Mouse (Mus musculus): Measurements from ENCODE around the gene Rxrb. TPM values are rescaled to one million over a fixed set of nuclear protein-coding genes. Genes with fewer than 3 reads are reported as not detected.

Gene Rxrb
- total RNA-seq, 2 experiments from 2014 or later: 23.4 to 27.2 TPM

- peak; percentile 19; the same call in 1 of the 2 replicates for ATAC-seq (ENCODE audit: poor library complexity, severe bottlenecking)
Measured at GRCm38 (mm10) chr17:34039562-34040450, 8.2 kb downstream of the Rxrb start.

DNA sequence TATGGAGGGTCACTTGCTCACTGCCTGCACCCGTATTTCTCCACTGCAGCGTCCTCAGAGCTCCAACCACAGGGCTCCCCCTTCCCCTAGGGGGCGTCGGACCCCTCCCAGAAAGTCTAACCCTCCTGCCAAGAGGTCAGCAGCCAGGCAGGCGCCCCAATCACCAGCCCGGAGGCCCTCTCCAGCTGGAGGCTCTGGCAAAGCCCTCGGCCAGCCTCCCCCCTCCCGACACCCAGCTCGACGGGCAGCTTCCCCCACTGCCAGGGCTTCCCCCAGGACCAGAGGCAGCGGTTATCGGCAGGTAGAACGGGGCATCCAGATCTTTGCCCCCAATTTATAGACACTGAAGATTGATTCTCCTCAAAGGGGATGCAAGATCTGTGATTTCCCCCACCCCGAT, 14.3 kb downstream of the Rxrb start:
- no peak for ATAC-seq (ENCODE audit: poor library complexity, severe bottlenecking)

DNA sequence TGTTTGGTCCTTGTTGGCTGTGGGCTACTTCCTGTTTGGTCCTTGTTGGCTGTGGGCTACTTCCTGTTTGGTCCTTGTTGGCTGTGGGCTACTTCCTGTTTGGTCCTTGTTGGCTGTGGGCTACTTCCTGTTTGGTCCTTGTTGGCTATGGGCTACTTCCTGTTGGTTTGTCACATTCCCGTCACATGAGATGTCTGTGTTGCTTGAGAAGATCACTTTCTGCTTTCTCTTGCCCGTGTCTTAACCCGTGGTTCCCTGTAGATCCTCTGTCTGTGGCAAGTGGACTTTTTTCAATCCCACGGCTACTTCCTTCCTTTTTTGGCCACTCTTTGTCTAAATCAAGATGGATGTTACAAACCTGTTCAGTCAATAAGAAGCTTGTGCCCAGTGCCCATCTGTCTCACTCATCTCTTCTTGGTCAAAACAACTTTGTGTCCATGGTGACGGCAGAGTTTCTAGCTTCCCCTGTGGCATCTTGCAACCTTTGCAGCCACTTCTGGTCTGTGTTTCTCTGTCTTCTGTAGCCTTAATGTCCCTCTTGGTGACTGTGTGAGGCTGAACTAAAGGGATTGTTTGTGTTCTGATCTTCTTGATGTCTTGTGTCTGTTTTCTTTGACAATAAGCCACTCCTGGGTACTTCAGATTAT, 15.9 kb downstream of the Rxrb start:
- ATAC-seq (ENCODE audit: poor library complexity, severe bottlenecking): peak; percentile 85

GRCm38 (mm10) chr17:34057224-34057623, 25.6 kb downstream of the Rxrb start:
- peak; percentile 83 for ATAC-seq (ENCODE audit: poor library complexity, severe bottlenecking)

- 0 out of 2 replicates have a peak, but pooled peaks have one; percentile 11 for ATAC-seq (ENCODE audit: poor library complexity, severe bottlenecking)
Measured at GRCm38 (mm10) chr17:34068864-34069263, 37.3 kb downstream of the Rxrb start.

DNA sequence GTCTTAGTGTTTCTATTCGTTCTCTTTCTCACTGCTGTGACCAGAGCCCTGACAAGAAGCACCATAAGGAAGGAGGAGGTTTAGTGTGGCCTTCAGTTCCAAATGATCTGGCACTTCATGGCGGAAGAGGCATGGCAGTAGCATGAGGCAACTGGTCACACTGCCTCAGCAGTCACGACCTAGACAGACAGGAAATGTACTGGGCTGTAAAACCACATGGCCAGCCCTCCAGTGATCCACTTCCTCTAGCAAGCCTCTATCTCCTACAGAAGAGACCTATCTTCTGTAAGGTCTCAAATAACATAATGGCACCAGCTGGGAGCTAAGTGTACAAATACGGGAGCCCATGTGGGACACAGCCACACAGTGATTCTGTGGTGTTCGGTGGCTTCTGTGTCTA, 40.5 kb downstream of the Rxrb start:
- ATAC-seq (ENCODE audit: poor library complexity, severe bottlenecking): peak; percentile 89

DNA sequence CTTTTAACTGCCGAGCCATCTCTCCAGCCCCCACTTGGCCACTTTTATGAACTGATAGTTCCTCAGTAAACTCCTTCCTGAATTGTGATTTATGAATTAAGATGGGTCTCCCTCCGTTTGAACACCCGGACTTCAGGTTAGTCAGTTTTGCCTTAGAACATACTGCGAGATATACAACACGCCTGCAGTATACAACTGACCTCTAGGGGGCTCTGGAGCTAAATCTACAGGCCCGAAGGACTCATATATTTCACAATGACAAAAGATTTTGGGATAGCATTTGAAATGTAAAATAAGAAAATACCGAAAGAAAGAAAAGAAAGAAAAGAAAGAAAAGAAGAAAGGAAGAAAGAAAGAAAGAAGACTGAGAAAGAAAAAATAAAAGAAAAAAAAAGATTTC, 43.7 kb downstream of the Rxrb start:
- ATAC-seq (ENCODE audit: poor library complexity, severe bottlenecking): no peak

DNA sequence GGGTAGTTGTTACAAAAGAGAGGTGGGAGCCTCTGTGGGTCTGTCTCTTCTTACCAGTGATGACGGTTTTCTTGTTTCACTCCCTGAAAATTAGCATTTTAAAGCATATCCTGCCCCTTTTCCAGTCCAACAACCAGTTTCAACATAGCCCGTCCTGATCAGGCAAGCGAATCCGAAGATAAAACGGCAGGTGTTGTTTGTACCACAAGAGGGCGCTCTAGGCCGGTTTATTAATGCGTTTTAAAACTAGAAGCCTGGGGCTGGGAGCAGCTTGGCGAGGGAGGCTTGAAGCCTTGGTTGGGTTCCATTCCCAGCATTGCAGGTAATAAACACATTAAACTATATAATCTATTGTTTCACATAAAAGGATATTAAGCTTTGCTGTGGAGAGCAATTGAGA, 45.9 kb downstream of the Rxrb start:
- peak; percentile 80 for ATAC-seq (ENCODE audit: poor library complexity, severe bottlenecking)

GRCm38 (mm10) chr17:34078148-34078547, 46.5 kb downstream of the Rxrb start:
- ATAC-seq (ENCODE audit: poor library complexity, severe bottlenecking): no peak

DNA sequence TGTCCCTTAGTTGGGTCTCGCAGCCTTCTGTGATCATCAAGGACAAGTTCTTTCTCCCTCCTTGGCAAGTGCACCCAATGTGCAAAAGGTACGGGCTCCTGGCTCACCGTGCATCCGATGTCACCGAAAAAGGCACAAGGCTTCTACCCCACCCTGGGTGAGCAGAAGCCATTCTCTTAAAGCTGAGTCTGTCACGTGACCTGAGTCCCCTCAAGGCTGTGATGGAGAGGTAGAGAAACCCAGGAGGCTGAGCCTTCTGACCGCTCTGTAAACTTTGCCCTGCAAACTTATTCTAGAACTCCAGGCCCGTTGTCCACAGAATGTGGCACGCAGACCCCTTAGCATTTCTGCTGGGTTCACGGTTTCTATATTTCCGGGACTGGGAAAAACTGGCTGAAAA, 47.4 kb downstream of the Rxrb start:
- ATAC-seq (ENCODE audit: poor library complexity, severe bottlenecking): no peak

DNA sequence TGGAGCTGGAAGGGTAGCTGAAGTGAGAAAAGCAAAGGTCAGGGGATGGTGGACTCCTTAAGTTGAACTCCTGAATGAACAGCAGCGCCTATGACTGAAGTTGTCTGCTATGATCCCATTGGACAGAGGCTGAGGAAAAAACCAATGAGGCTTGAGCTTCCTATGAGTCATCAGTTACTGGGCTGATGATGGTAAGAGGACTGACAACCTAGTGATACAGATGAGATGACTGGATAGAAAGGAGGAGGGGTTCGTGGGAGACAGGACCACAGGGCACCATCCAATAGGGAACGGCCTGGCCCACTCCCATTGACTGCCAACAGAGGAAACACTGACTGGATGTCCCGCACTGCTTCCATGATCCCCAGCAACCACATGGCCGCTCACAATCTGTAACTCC, 48.0 kb downstream of the Rxrb start:
- peak; percentile 78 for ATAC-seq (ENCODE audit: poor library complexity, severe bottlenecking)

- ATAC-seq (ENCODE audit: poor library complexity, severe bottlenecking): no peak
Measured at GRCm38 (mm10) chr17:34083104-34083503, 51.5 kb downstream of the Rxrb start.

- no peak for ATAC-seq (ENCODE audit: poor library complexity, severe bottlenecking)
Measured at GRCm38 (mm10) chr17:34087386-34087785, 55.8 kb downstream of the Rxrb start.

Other genes with a start within 250 kb of the Rxrb start
Only the 30 nearest of the 33 such genes appear.
- 875 and 928 TPM in 2 replicates for gene Rps28, start 207.2 kb upstream of the Rxrb start, total RNA-seq (2015)
- gene Rps28, start 207.2 kb upstream of the Rxrb start, total RNA-seq (2017): 2,242 and 2,459 TPM in 2 replicates
- gene Ndufa7, start 207.2 kb upstream of the Rxrb start, total RNA-seq (2015): 150 and 160 TPM in 2 replicates
- gene Ndufa7, start 207.2 kb upstream of the Rxrb start, total RNA-seq (2017): 110 and 139 TPM in 2 replicates
- gene Cd320, start 188.7 kb upstream of the Rxrb start, total RNA-seq (2015): 2.5 and 4.0 TPM in 2 replicates
- 0.85 and 1.5 TPM in 2 replicates for gene Cd320, start 188.7 kb upstream of the Rxrb start, total RNA-seq (2017)
- not detected in 2 replicates for gene Gm7029, start 158.0 kb upstream of the Rxrb start, total RNA-seq (2015)
- gene Gm7029, start 158.0 kb upstream of the Rxrb start, total RNA-seq (2017): not detected in 2 replicates
- gene Kifc1, start 141.2 kb upstream of the Rxrb start, total RNA-seq (2015): 9.0 and 12.9 TPM in 2 replicates
- 40.1 and 41.3 TPM in 2 replicates for gene Kifc1, start 141.2 kb upstream of the Rxrb start, total RNA-seq (2017)
- 4.9 and 9.8 TPM in 2 replicates for gene Platr17, start 126.7 kb upstream of the Rxrb start, total RNA-seq (2015)
- gene Platr17, start 126.7 kb upstream of the Rxrb start, total RNA-seq (2017): 2.6 and 5.9 TPM in 2 replicates
- 42.1 and 49.7 TPM in 2 replicates for gene Daxx, start 122.4 kb upstream of the Rxrb start, total RNA-seq (2015)
- gene Daxx, start 122.4 kb upstream of the Rxrb start, total RNA-seq (2017): 39.3 and 63.3 TPM in 2 replicates
- 99.7 and 105 TPM in 2 replicates for gene Tapbp, start 115.9 kb upstream of the Rxrb start, total RNA-seq (2015)
- gene Tapbp, start 115.9 kb upstream of the Rxrb start, total RNA-seq (2017): 88.9 and 93.3 TPM in 2 replicates
- 13.7 and 14.0 TPM in 2 replicates for gene Zbtb22, start 115.9 kb upstream of the Rxrb start, total RNA-seq (2015)
- gene Zbtb22, start 115.9 kb upstream of the Rxrb start, total RNA-seq (2017): 22.0 and 25.8 TPM in 2 replicates
- gene Rgl2, start 102.3 kb upstream of the Rxrb start, total RNA-seq (2015): 33.6 and 38.2 TPM in 2 replicates
- gene Rgl2, start 102.3 kb upstream of the Rxrb start, total RNA-seq (2017): 51.8 and 58.3 TPM in 2 replicates
- 84.1 and 88.3 TPM in 2 replicates for gene Pfdn6, start 91.5 kb upstream of the Rxrb start, total RNA-seq (2015)
- 148 and 161 TPM in 2 replicates for gene Pfdn6, start 91.5 kb upstream of the Rxrb start, total RNA-seq (2017)
- 12.2 and 12.4 TPM in 2 replicates for gene Wdr46, start 91.2 kb upstream of the Rxrb start, total RNA-seq (2015)
- 21.6 and 23.7 TPM in 2 replicates for gene Wdr46, start 91.2 kb upstream of the Rxrb start, total RNA-seq (2017)
- 3.5 and 4.0 TPM in 2 replicates for gene B3galt4, start 80.3 kb upstream of the Rxrb start, total RNA-seq (2015)
- gene B3galt4, start 80.3 kb upstream of the Rxrb start, total RNA-seq (2017): 4.9 and 5.7 TPM in 2 replicates
- 15.7 and 17.7 TPM in 2 replicates for gene Vps52, start 76.0 kb upstream of the Rxrb start, total RNA-seq (2015)
- gene Vps52, start 76.0 kb upstream of the Rxrb start, total RNA-seq (2017): 11.6 and 22.8 TPM in 2 replicates
- gene Rps18, start 75.8 kb upstream of the Rxrb start, total RNA-seq (2015): 2,016 and 2,115 TPM in 2 replicates
- 724 and 801 TPM in 2 replicates for gene Rps18, start 75.8 kb upstream of the Rxrb start, total RNA-seq (2017)
- 868 and 887 TPM in 2 replicates for gene H2-K1, start 31.5 kb upstream of the Rxrb start, total RNA-seq (2015)
- gene H2-K1, start 31.5 kb upstream of the Rxrb start, total RNA-seq (2017): 668 and 686 TPM in 2 replicates
- gene Ring1, start 7.1 kb upstream of the Rxrb start, total RNA-seq (2015): 5.3 and 6.7 TPM in 2 replicates
- 7.9 and 9.6 TPM in 2 replicates for gene Ring1, start 7.1 kb upstream of the Rxrb start, total RNA-seq (2017)
- gene H2-Ke6, start 3.8 kb upstream of the Rxrb start, total RNA-seq (2015): 67.7 and 84.3 TPM in 2 replicates
- gene H2-Ke6, start 3.8 kb upstream of the Rxrb start, total RNA-seq (2017): 34.6 and 35.5 TPM in 2 replicates
- gene Slc39a7, start 130 bp upstream of the Rxrb start, total RNA-seq (2015): 5.4 and 6.4 TPM in 2 replicates
- gene Slc39a7, start 130 bp upstream of the Rxrb start, total RNA-seq (2017): 72.5 and 83.1 TPM in 2 replicates
- 0.36 and 0.87 TPM in 2 replicates for gene Col11a2, start 7.6 kb downstream of the Rxrb start, total RNA-seq (2015)
- 1.2 and 1.5 TPM in 2 replicates for gene Col11a2, start 7.6 kb downstream of the Rxrb start, total RNA-seq (2017)
- 10.0 and 10.8 TPM in 2 replicates for gene H2-Oa, start 60.5 kb downstream of the Rxrb start, total RNA-seq (2015)
- gene H2-Oa, start 60.5 kb downstream of the Rxrb start, total RNA-seq (2017): 3.7 and 6.9 TPM in 2 replicates
- 172 and 189 TPM in 2 replicates for gene H2-DMa, start 87.7 kb downstream of the Rxrb start, total RNA-seq (2015)
- 145 and 152 TPM in 2 replicates for gene H2-DMa, start 87.7 kb downstream of the Rxrb start, total RNA-seq (2017)
- gene Brd2, start 90.8 kb downstream of the Rxrb start, total RNA-seq (2015): 287 and 312 TPM in 2 replicates
- gene Brd2, start 90.8 kb downstream of the Rxrb start, total RNA-seq (2017): 286 and 353 TPM in 2 replicates
- gene H2-DMb2, start 111.5 kb downstream of the Rxrb start, total RNA-seq (2015): 8.9 and 9.6 TPM in 2 replicates
- gene H2-DMb2, start 111.5 kb downstream of the Rxrb start, total RNA-seq (2017): 12.4 and 18.3 TPM in 2 replicates
- 105 and 109 TPM in 2 replicates for gene H2-DMb1, start 121.3 kb downstream of the Rxrb start, total RNA-seq (2015)
- gene H2-DMb1, start 121.3 kb downstream of the Rxrb start, total RNA-seq (2017): 110 and 132 TPM in 2 replicates
- 43.4 and 46.2 TPM in 2 replicates for gene Tap1, start 155.7 kb downstream of the Rxrb start, total RNA-seq (2015)
- gene Tap1, start 155.7 kb downstream of the Rxrb start, total RNA-seq (2017): 96.5 and 101 TPM in 2 replicates
- gene Psmb9, start 156.0 kb downstream of the Rxrb start, total RNA-seq (2015): 142 and 149 TPM in 2 replicates
- 78.7 and 125 TPM in 2 replicates for gene Psmb9, start 156.0 kb downstream of the Rxrb start, total RNA-seq (2017)
- 230 and 263 TPM in 2 replicates for gene Psmb8, start 165.9 kb downstream of the Rxrb start, total RNA-seq (2015)
- 339 and 455 TPM in 2 replicates for gene Psmb8, start 165.9 kb downstream of the Rxrb start, total RNA-seq (2017)
- 6.4 and 7.1 TPM in 2 replicates for gene Tap2, start 171.7 kb downstream of the Rxrb start, total RNA-seq (2015)
- gene Tap2, start 171.7 kb downstream of the Rxrb start, total RNA-seq (2017): 34.2 and 35.9 TPM in 2 replicates
- gene H2-Ob, start 207.1 kb downstream of the Rxrb start, total RNA-seq (2015): 4.2 and 4.7 TPM in 2 replicates
- 2.4 and 2.5 TPM in 2 replicates for gene H2-Ob, start 207.1 kb downstream of the Rxrb start, total RNA-seq (2017)

Measured in megakaryocyte, adult 5-6 weeks (primary cell).